Mouse (Mus musculus): Measurements from ENCODE around the gene Decr2. TPM values are rescaled to one million over a fixed set of nuclear protein-coding genes. Genes with fewer than 3 reads are reported as not detected.
"Not testable (repeated sequence)": the region's sequence is repeated elsewhere in the genome, so short reads cannot be mapped to it uniquely, and the experiment has no call there.

The Decr2 gene
- total RNA-seq, 2 experiments from 2014 or later: 11.0 to 11.7 TPM

- intact Hi-C loops (cut with DNase I); DNase-seq (ENCODE audit: low spot score): not testable (repeated sequence)
Measured at GRCm38 (mm10) chr17:26114461-26114860, 24.3 kb upstream of the Decr2 start.

- no peak for DNase-seq (ENCODE audit: low spot score)
- intact Hi-C loops (cut with DNase I): no loop called here
Measured at GRCm38 (mm10) chr17:26114061-26114460, 23.9 kb upstream of the Decr2 start.

- intact Hi-C loops (cut with DNase I): no loop called here
- DNase-seq (ENCODE audit: low spot score): no peak
Measured at GRCm38 (mm10) chr17:26113181-26113948, 23.2 kb upstream of the Decr2 start, which contains the start of gene Tmem8. TSS of gene Tmem8 (plus strand) at chr17:26113299.

GRCm38 (mm10) chr17:26112751-26113150, 22.6 kb upstream of the Decr2 start:
- no peak for DNase-seq (ENCODE audit: low spot score)
- intact Hi-C loops (cut with DNase I): no loop called here

GRCm38 (mm10) chr17:26111722-26112121, 21.6 kb upstream of the Decr2 start:
- DNase-seq (ENCODE audit: low spot score): no peak
- intact Hi-C loops (cut with DNase I): no loop called here

GRCm38 (mm10) chr17:26111024-26111423, 20.9 kb upstream of the Decr2 start:
- intact Hi-C loops (cut with DNase I): no loop called here
- DNase-seq (ENCODE audit: low spot score): no peak

- DNase-seq (ENCODE audit: low spot score): no peak
- intact Hi-C loops (cut with DNase I): no loop called here
Measured at GRCm38 (mm10) chr17:26110156-26110555, 20.0 kb upstream of the Decr2 start.

GRCm38 (mm10) chr17:26105619-26106018, 15.5 kb upstream of the Decr2 start:
- no peak for DNase-seq (ENCODE audit: low spot score)
- intact Hi-C loops (cut with DNase I): no loop called here

GRCm38 (mm10) chr17:26101478-26101877, 11.3 kb upstream of the Decr2 start:
- no peak for DNase-seq (ENCODE audit: low spot score)
- intact Hi-C loops (cut with DNase I): no loop called here

- intact Hi-C loops (cut with DNase I): no loop called here
- DNase-seq (ENCODE audit: low spot score): no peak
Measured at GRCm38 (mm10) chr17:26100166-26100565, 10.0 kb upstream of the Decr2 start.

- intact Hi-C loops (cut with DNase I): loop anchor here (5.0 kb wide), 1 partner anchor 143 kb away; the partner anchor contains the start of gene Fam234a
- DNase-seq (ENCODE audit: low spot score): not testable (repeated sequence)
Measured at GRCm38 (mm10) chr17:26099316-26099715, 9.2 kb upstream of the Decr2 start.

GRCm38 (mm10) chr17:26098461-26098860, 8.3 kb upstream of the Decr2 start:
- intact Hi-C loops (cut with DNase I): loop anchor here (5.0 kb wide), 1 partner anchor 144 kb away; the partner anchor contains the start of gene Fam234a
- DNase-seq (ENCODE audit: low spot score): no peak

GRCm38 (mm10) chr17:26095121-26095740, 5.1 kb upstream of the Decr2 start, which contains the start of gene Nme4:
TSS of gene Nme4 (minus strand) at chr17:26095602.
- DNase-seq (ENCODE audit: low spot score): no peak
- intact Hi-C loops (cut with DNase I): loop anchor here (5.0 kb wide), 1 partner anchor 147 kb away; the partner anchor contains the start of gene Fam234a

GRCm38 (mm10) chr17:26094531-26095110, 4.5 kb upstream of the Decr2 start:
- intact Hi-C loops (cut with DNase I): loop anchor here (5.0 kb wide), 2 partner anchors 148 to 202 kb away; partner anchors contain the start of gene Fam234a
- DNase-seq (ENCODE audit: low spot score): no peak

- no peak for DNase-seq (ENCODE audit: low spot score)
- intact Hi-C loops (cut with DNase I): no loop called here
Measured at GRCm38 (mm10) chr17:26087059-26087564, 3.0 kb downstream of the Decr2 start.

- DNase-seq (ENCODE audit: low spot score): no peak
- intact Hi-C loops (cut with DNase I): no loop called here
Measured at GRCm38 (mm10) chr17:26080867-26081266, 9.3 kb downstream of the Decr2 start.

GRCm38 (mm10) chr17:26078851-26079250, 11.3 kb downstream of the Decr2 start:
- no peak for DNase-seq (ENCODE audit: low spot score)
- intact Hi-C loops (cut with DNase I): no loop called here

- DNase-seq (ENCODE audit: low spot score): no peak
- intact Hi-C loops (cut with DNase I): no loop called here
Measured at GRCm38 (mm10) chr17:26075246-26075645, 14.9 kb downstream of the Decr2 start.

GRCm38 (mm10) chr17:26070136-26070535, 20.0 kb downstream of the Decr2 start:
- no peak for DNase-seq (ENCODE audit: low spot score)
- intact Hi-C loops (cut with DNase I): no loop called here
